Mouse (Mus musculus) spleen, adult 18-20 months (tissue): ENCODE measurements at regions not wholly inside any gene's neighbourhood (a gene's known extent, or its start where the extent isn't known, plus 50 kb on each side); places are given as distances from the start of the nearest gene placed in this dataset.

Source experiments
- DNase-seq, 2 experiments: peaks; one replicate each; pipeline ENCODE4 v3.0.0; 2022; ENCODE audit warnings: mixed read lengths in 2 of 2

GRCm38 (mm10) chr14:105495161-105495560 is 236.8 kb downstream of the Ndfip2 start:
- no peak for DNase-seq

- no peak for DNase-seq
Observed at GRCm38 (mm10) chr14:105494415-105494814, 236.0 kb downstream of the Ndfip2 start.

- DNase-seq = no peak
Observed at GRCm38 (mm10) chr14:105490158-105490557, 231.8 kb downstream of the Ndfip2 start.

- no peak for DNase-seq
Observed at GRCm38 (mm10) chr14:105483352-105484083, 225.1 kb downstream of the Ndfip2 start.

GRCm38 (mm10) chr14:105482644-105483351 is 224.4 kb downstream of the Ndfip2 start:
- no peak for DNase-seq

GRCm38 (mm10) chr14:105480048-105480447 is 221.7 kb downstream of the Ndfip2 start:
- DNase-seq = no peak

- DNase-seq = no peak
Observed at GRCm38 (mm10) chr14:105474991-105475553, 216.7 kb downstream of the Ndfip2 start.

- DNase-seq = no peak
Observed at GRCm38 (mm10) chr14:105448919-105449458, 190.6 kb downstream of the Ndfip2 start.

GRCm38 (mm10) chr14:105447088-105447487 is 188.7 kb downstream of the Ndfip2 start:
- no peak for DNase-seq

- DNase-seq = no peak
Observed at GRCm38 (mm10) chr14:105435343-105435742, 177.0 kb downstream of the Ndfip2 start.

- DNase-seq = no peak
Observed at GRCm38 (mm10) chr14:105433456-105433855, 175.1 kb downstream of the Ndfip2 start.

- no peak for DNase-seq
Observed at GRCm38 (mm10) chr14:105432670-105433069, 174.3 kb downstream of the Ndfip2 start.

- no peak for DNase-seq
Observed at GRCm38 (mm10) chr14:105431584-105431983, 173.2 kb downstream of the Ndfip2 start.

GRCm38 (mm10) chr14:105429664-105430257 is 171.4 kb downstream of the Ndfip2 start:
- no peak for DNase-seq

- no peak for DNase-seq
Observed at GRCm38 (mm10) chr14:105427474-105427901, 169.1 kb downstream of the Ndfip2 start.

- DNase-seq = no peak
Observed at GRCm38 (mm10) chr14:105426597-105427334, 168.4 kb downstream of the Ndfip2 start.

- no peak for DNase-seq
Observed at GRCm38 (mm10) chr14:105417967-105418366, 159.6 kb downstream of the Ndfip2 start.

GRCm38 (mm10) chr14:105417458-105417960 is 159.1 kb downstream of the Ndfip2 start:
- DNase-seq = no peak

- no peak for DNase-seq
Observed at GRCm38 (mm10) chr14:105416964-105417363, 158.6 kb downstream of the Ndfip2 start.

GRCm38 (mm10) chr14:105404662-105405061 is 146.3 kb downstream of the Ndfip2 start:
- no peak for DNase-seq

GRCm38 (mm10) chr14:105404241-105404640 is 145.9 kb downstream of the Ndfip2 start:
- DNase-seq = no peak

- DNase-seq = no peak
Observed at GRCm38 (mm10) chr14:105403256-105403655, 144.9 kb downstream of the Ndfip2 start.
